Mouse (Mus musculus): Measurements from ENCODE around the gene Lmntd1. TPM values are rescaled to one million over a fixed set of nuclear protein-coding genes. Genes with fewer than 3 reads are reported as not detected.

The Lmntd1 gene
- polyA plus RNA-seq, 1 experiment from 2014 or later: 0.21 TPM

GRCm38 (mm10) chr6:145417720-145418440 lies 196.2 kb downstream of the Lmntd1 start:
- H3K9me3 ChIP-seq (ENCODE audit: control insufficient read depth, low read length): no peaks in the 10 kb centered on the region
- H3K36me3 ChIP-seq (ENCODE audit: control insufficient read depth, insufficient read depth, low read length): no peaks in the 10 kb centered on the region
- DNase-seq (ENCODE audit: low spot score) (no peak), ATAC-seq (ENCODE audit: insufficient read depth, low FRiP score, low TSS enrichment) (no peak)
- no peaks in the 10 kb centered on the region for H3K4me1 ChIP-seq (ENCODE audit: control insufficient read depth, insufficient read depth, low read length)
- H3K9ac ChIP-seq (ENCODE audit: low read length): no peak overlapping the region
- 88% methylated on average over 8 of the region's 8 CpGs for WGBS
- H3K27me3 ChIP-seq (ENCODE audit: control insufficient read depth, insufficient read depth, low read length): no peaks in the 10 kb centered on the region
- H3K4me3 ChIP-seq (ENCODE audit: low read depth, low read length): no peak overlapping the region
- no peak overlapping the region for H3K27ac ChIP-seq (ENCODE audit: low read depth, low read length)
- H3K4me2 ChIP-seq (ENCODE audit: low read depth): no peak overlapping the region

- ATAC-seq (ENCODE audit: insufficient read depth, low FRiP score, low TSS enrichment) (no peak), DNase-seq (ENCODE audit: low spot score) (peak; percentile 64)
- Histone ChIP-seq H3K9ac (ENCODE audit: low read length) (no peak overlapping the region), H3K4me3 (ENCODE audit: low read depth, low read length) (no peak overlapping the region), H3K4me2 (ENCODE audit: low read depth) (no peak overlapping the region), H3K27ac (ENCODE audit: low read depth, low read length) (no peak overlapping the region), H3K27me3 (ENCODE audit: control insufficient read depth, insufficient read depth, low read length) (no peaks in the 10 kb centered on the region), H3K4me1 (ENCODE audit: control insufficient read depth, insufficient read depth, low read length) (no peaks in the 10 kb centered on the region), H3K9me3 (ENCODE audit: control insufficient read depth, low read length) (no peaks in the 10 kb centered on the region), H3K36me3 (ENCODE audit: control insufficient read depth, insufficient read depth, low read length) (no peaks in the 10 kb centered on the region)
- WGBS: 73% methylated on average over 16 of the region's 16 CpGs
Measured at GRCm38 (mm10) chr6:145417014-145417719, 197.0 kb downstream of the Lmntd1 start.

- H3K27ac ChIP-seq (ENCODE audit: low read depth, low read length): no peak overlapping the region
- H3K4me3 ChIP-seq (ENCODE audit: low read depth, low read length): no peak overlapping the region
- DNase-seq (ENCODE audit: low spot score) (no peak), ATAC-seq (ENCODE audit: insufficient read depth, low FRiP score, low TSS enrichment) (no peak)
- H3K36me3 ChIP-seq (ENCODE audit: control insufficient read depth, insufficient read depth, low read length): no peaks in the 10 kb centered on the region
- no peaks in the 10 kb centered on the region for H3K27me3 ChIP-seq (ENCODE audit: control insufficient read depth, insufficient read depth, low read length)
- 95% methylated on average over 10 of the region's 10 CpGs for WGBS
- H3K4me2 ChIP-seq (ENCODE audit: low read depth): no peak overlapping the region
- 0 out of 2 replicates have a peak, but pooled peaks cover 6% of the 10 kb centered on the region for H3K4me1 ChIP-seq (ENCODE audit: control insufficient read depth, insufficient read depth, low read length)
- H3K9me3 ChIP-seq (ENCODE audit: control insufficient read depth, low read length): no peaks in the 10 kb centered on the region
- H3K9ac ChIP-seq (ENCODE audit: low read length): no peak overlapping the region
Measured at GRCm38 (mm10) chr6:145404369-145405051, 209.6 kb downstream of the Lmntd1 start.

- H3K4me1 ChIP-seq (ENCODE audit: control insufficient read depth, insufficient read depth, low read length): 0 out of 2 replicates have a peak, but pooled peaks cover 6% of the 10 kb centered on the region
- no peak overlapping the region for H3K4me2 ChIP-seq (ENCODE audit: low read depth)
- ATAC-seq (ENCODE audit: insufficient read depth, low FRiP score, low TSS enrichment) (no peak), DNase-seq (ENCODE audit: low spot score) (no peak)
- H3K27me3 ChIP-seq (ENCODE audit: control insufficient read depth, insufficient read depth, low read length): no peaks in the 10 kb centered on the region
- H3K36me3 ChIP-seq (ENCODE audit: control insufficient read depth, insufficient read depth, low read length): no peaks in the 10 kb centered on the region
- H3K4me3 ChIP-seq (ENCODE audit: low read depth, low read length): no peak overlapping the region
- H3K9ac ChIP-seq (ENCODE audit: low read length): no peak overlapping the region
- no peaks in the 10 kb centered on the region for H3K9me3 ChIP-seq (ENCODE audit: control insufficient read depth, low read length)
- WGBS: 23% methylated on average over 4 of the region's 4 CpGs
- no peak overlapping the region for H3K27ac ChIP-seq (ENCODE audit: low read depth, low read length)
Measured at GRCm38 (mm10) chr6:145401140-145401539, 213.0 kb downstream of the Lmntd1 start.

- no peak overlapping the region for H3K4me3 ChIP-seq (ENCODE audit: low read depth, low read length)
- H3K27ac ChIP-seq (ENCODE audit: low read depth, low read length): no peak overlapping the region
- H3K4me1 ChIP-seq (ENCODE audit: control insufficient read depth, insufficient read depth, low read length): 0 out of 2 replicates have a peak, but pooled peaks cover 6% of the 10 kb centered on the region
- no peaks in the 10 kb centered on the region for H3K9me3 ChIP-seq (ENCODE audit: control insufficient read depth, low read length)
- 93% methylated on average over 4 of the region's 4 CpGs for WGBS
- no peaks in the 10 kb centered on the region for H3K27me3 ChIP-seq (ENCODE audit: control insufficient read depth, insufficient read depth, low read length)
- no peaks in the 10 kb centered on the region for H3K36me3 ChIP-seq (ENCODE audit: control insufficient read depth, insufficient read depth, low read length)
- DNase-seq (ENCODE audit: low spot score): no peak
- no peak overlapping the region for H3K4me2 ChIP-seq (ENCODE audit: low read depth)
- ATAC-seq (ENCODE audit: insufficient read depth, low FRiP score, low TSS enrichment): no peak
- H3K9ac ChIP-seq (ENCODE audit: low read length): no peak overlapping the region
Measured at GRCm38 (mm10) chr6:145397881-145398280, 216.2 kb downstream of the Lmntd1 start.

- Histone ChIP-seq H3K27me3 (ENCODE audit: control insufficient read depth, insufficient read depth, low read length) (no peaks in the 10 kb centered on the region), H3K4me1 (ENCODE audit: control insufficient read depth, insufficient read depth, low read length) (0 out of 2 replicates have a peak, but pooled peaks cover 6% of the 10 kb centered on the region), H3K9me3 (ENCODE audit: control insufficient read depth, low read length) (no peaks in the 10 kb centered on the region), H3K36me3 (ENCODE audit: control insufficient read depth, insufficient read depth, low read length) (no peaks in the 10 kb centered on the region), H3K4me2 (ENCODE audit: low read depth) (no peak overlapping the region), H3K4me3 (ENCODE audit: low read depth, low read length) (no peak overlapping the region), H3K9ac (ENCODE audit: low read length) (no peak overlapping the region), H3K27ac (ENCODE audit: low read depth, low read length) (no peak overlapping the region)
- WGBS: 88% methylated on average over 2 of the region's 2 CpGs
- no peak for ATAC-seq (ENCODE audit: insufficient read depth, low FRiP score, low TSS enrichment)
- no peak for DNase-seq (ENCODE audit: low spot score)
Measured at GRCm38 (mm10) chr6:145396534-145396933, 217.6 kb downstream of the Lmntd1 start.

GRCm38 (mm10) chr6:145390421-145390820 lies 223.7 kb downstream of the Lmntd1 start:
- H3K4me1 ChIP-seq (ENCODE audit: control insufficient read depth, insufficient read depth, low read length): peaks cover 2% of the 10 kb centered on the region; the same call in 1 of the 2 replicates
- no peak overlapping the region for H3K4me2 ChIP-seq (ENCODE audit: low read depth)
- no peaks in the 10 kb centered on the region for H3K36me3 ChIP-seq (ENCODE audit: control insufficient read depth, insufficient read depth, low read length)
- H3K4me3 ChIP-seq (ENCODE audit: low read depth, low read length): no peak overlapping the region
- DNase-seq (ENCODE audit: low spot score) (no peak), ATAC-seq (ENCODE audit: insufficient read depth, low FRiP score, low TSS enrichment) (no peak)
- WGBS: 76% methylated on average over 2 of the region's 2 CpGs
- H3K27ac ChIP-seq (ENCODE audit: low read depth, low read length): no peak overlapping the region
- no peaks in the 10 kb centered on the region for H3K9me3 ChIP-seq (ENCODE audit: control insufficient read depth, low read length)
- H3K27me3 ChIP-seq (ENCODE audit: control insufficient read depth, insufficient read depth, low read length): no peaks in the 10 kb centered on the region
- no peak overlapping the region for H3K9ac ChIP-seq (ENCODE audit: low read length)

GRCm38 (mm10) chr6:145389904-145390303 lies 224.2 kb downstream of the Lmntd1 start:
- H3K4me1 ChIP-seq (ENCODE audit: control insufficient read depth, insufficient read depth, low read length): peaks cover 2% of the 10 kb centered on the region; the same call in 1 of the 2 replicates
- H3K4me2 ChIP-seq (ENCODE audit: low read depth): no peak overlapping the region
- no peaks in the 10 kb centered on the region for H3K9me3 ChIP-seq (ENCODE audit: control insufficient read depth, low read length)
- H3K36me3 ChIP-seq (ENCODE audit: control insufficient read depth, insufficient read depth, low read length): no peaks in the 10 kb centered on the region
- no peaks in the 10 kb centered on the region for H3K27me3 ChIP-seq (ENCODE audit: control insufficient read depth, insufficient read depth, low read length)
- H3K27ac ChIP-seq (ENCODE audit: low read depth, low read length): no peak overlapping the region
- H3K4me3 ChIP-seq (ENCODE audit: low read depth, low read length): no peak overlapping the region
- no peak overlapping the region for H3K9ac ChIP-seq (ENCODE audit: low read length)
- no peak for DNase-seq (ENCODE audit: low spot score)
- WGBS: 66% methylated on average over 7 of the region's 7 CpGs
- ATAC-seq (ENCODE audit: insufficient read depth, low FRiP score, low TSS enrichment): no peak
